Mouse (Mus musculus): ENCODE results near the gene Glt1d1.

GRCm38 (mm10) chr5:127639067-127639605 lies 7.1 kb downstream of the Glt1d1 start:
- no peak for TF ChIP-seq CTCF (IDR thresholded peaks at IDR 0.05; ENCODE audit: low read depth, low read length)
- TF ChIP-seq POLR2A (IDR thresholded peaks at IDR 0.05; ENCODE audit: extremely low read depth, insufficient read depth, low read length), result no peak

All from liver, adult 2 months (tissue).